Mouse (Mus musculus) C2C12 (cell line): ENCODE data around the gene Ndufb4. TPM values are rescaled to one million over a fixed set of nuclear protein-coding genes. Genes with fewer than 3 reads are reported as not detected.
A peak's percentile ranks its signal among the peaks of the same experiment; 100 is the strongest.

Experiments
- H3K27me3 ChIP-seq: one replicate; pipeline ENCODE4 v1.6.1; 2011; ENCODE audit not compliant: control insufficient read depth, insufficient read depth, insufficient read length
- H3K36me3 ChIP-seq: one replicate; pipeline ENCODE4 v1.6.1; 2011; ENCODE audit not compliant: control insufficient read depth, insufficient read depth
- H3K4me3 ChIP-seq: one replicate; pipeline ENCODE4 v1.5.1; 2011; ENCODE audit warnings: mild to moderate bottlenecking, control low read depth; ENCODE audit not compliant: poor library complexity, insufficient read depth, severe bottlenecking
- H3K79me2 ChIP-seq: one replicate; pipeline ENCODE4 v1.6.1; 2011; ENCODE audit not compliant: control insufficient read depth, insufficient read depth
- H3K79me3 ChIP-seq: one replicate; pipeline ENCODE4 v1.6.1; 2011; ENCODE audit warnings: low read depth, control low read depth
- H3ac ChIP-seq: one replicate; pipeline ENCODE3; 2011; ENCODE audit warnings: low read depth; ENCODE audit not compliant: control insufficient read depth, insufficient read length
- CEBPB ChIP-seq: IDR thresholded peaks from one replicate; pipeline ENCODE4 v1.6.1; 2011; ENCODE audit warnings: low read depth, mild to moderate bottlenecking, control low read depth, moderate library complexity
- CTCF ChIP-seq: IDR thresholded peaks from one replicate; pipeline ENCODE4 v1.5.1; 2011; ENCODE audit not compliant: control insufficient read depth, insufficient read depth, insufficient read length
- FOSL1 ChIP-seq: IDR thresholded peaks from one replicate; pipeline ENCODE4 v1.8.0; 2011; ENCODE audit warnings: mild to moderate bottlenecking, low read length; ENCODE audit not compliant: poor library complexity, insufficient read depth, severe bottlenecking
- MAX ChIP-seq: IDR thresholded peaks from one replicate; pipeline ENCODE4 v1.6.1; 2011; ENCODE audit warnings: mild to moderate bottlenecking, control low read depth
- MYOD1 ChIP-seq: IDR thresholded peaks from one replicate; pipeline ENCODE4 v1.6.1; 2011; ENCODE audit warnings: low read depth; ENCODE audit not compliant: control insufficient read depth, insufficient read length
- MYOG ChIP-seq: IDR thresholded peaks from one replicate; pipeline ENCODE4 v1.6.1; 2011; ENCODE audit not compliant: control insufficient read depth, insufficient read length; ENCODE audit errors: extremely low read depth
- USF1 ChIP-seq: IDR thresholded peaks from one replicate; pipeline ENCODE4 v1.6.1; 2011; ENCODE audit warnings: low read depth, mild to moderate bottlenecking, control low read depth, moderate library complexity
- polyA plus RNA-seq: library from polyadenylated mRNA; unstranded; fragments of >200 nt; fragmentation: generic; extraction: Trizol; gene quantifications from one replicate; pipeline ENCODE4 v1.2.1, GENCODE M21; 2012; ENCODE audit warnings: missing spikeins

Gene Ndufb4
- polyA plus RNA-seq, 1 experiment: 68.5 TPM

DNA sequence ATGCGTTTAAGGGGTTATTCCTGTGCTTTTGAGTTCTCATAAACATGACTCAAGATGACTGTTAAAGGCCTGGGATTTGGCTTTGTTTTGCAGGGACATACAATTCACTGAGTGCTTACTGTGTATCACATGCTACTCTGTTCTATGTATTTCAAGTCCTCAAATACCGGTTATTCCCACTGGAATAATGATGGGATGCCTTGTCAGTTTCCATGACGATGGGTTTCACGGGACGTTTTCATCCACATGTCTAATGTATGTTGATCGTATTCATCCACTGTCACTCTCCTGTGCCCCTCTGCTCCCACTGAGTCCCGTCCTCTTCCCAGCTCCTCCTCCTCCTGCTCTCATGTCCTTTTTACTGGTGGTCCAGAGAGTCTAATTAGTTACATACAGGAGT, 2.5 kb upstream of the Ndufb4 start:
- no peaks in the 10 kb centered on the region for H3K27me3 ChIP-seq
- no peak overlapping the region for H3ac ChIP-seq
- no peak for TF ChIP-seq MYOG
- TF ChIP-seq MAX: no peak
- TF ChIP-seq CEBPB: no peak
- no peak for TF ChIP-seq MYOD1
- no peak for TF ChIP-seq FOSL1
- no peak for TF ChIP-seq USF1
- TF ChIP-seq CTCF: no peak
- H3K79me3 ChIP-seq: peaks cover 16% of the 10 kb centered on the region
- no peaks in the 10 kb centered on the region for H3K36me3 ChIP-seq
- no peak overlapping the region for H3K4me3 ChIP-seq
- H3K79me2 ChIP-seq: peaks cover 22% of the 10 kb centered on the region

DNA sequence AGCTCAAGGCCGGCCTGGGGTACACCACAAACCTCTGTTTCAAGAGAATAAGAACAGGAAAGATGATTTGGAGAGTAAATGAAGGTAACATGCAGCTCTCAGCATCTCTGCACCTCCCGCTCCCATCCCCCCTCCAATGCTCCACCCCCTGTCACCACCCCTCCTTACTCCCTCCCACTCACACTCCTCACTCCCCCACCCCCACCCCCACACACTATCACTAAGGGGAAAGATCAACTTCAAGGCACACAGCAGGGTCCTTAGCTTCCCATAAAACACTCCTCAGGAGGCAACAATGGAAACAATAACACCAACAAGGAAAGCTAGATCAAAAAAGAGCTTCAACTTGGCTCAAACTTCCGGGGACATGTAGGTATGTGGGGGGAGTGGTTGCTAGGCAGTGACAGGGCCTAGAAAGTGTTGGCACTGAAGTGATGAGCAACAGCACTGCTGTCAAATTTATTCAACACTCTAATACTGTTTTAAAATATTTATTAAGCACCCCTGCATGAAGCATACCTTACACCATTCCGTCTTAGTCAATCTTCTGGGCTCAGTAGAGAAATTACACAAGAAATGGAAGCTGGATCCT, 1.6 kb upstream of the Ndufb4 start:
- H3ac ChIP-seq: no peak overlapping the region
- peaks cover 22% of the 10 kb centered on the region for H3K79me3 ChIP-seq
- no peaks in the 10 kb centered on the region for H3K27me3 ChIP-seq
- peaks cover 31% of the 10 kb centered on the region for H3K79me2 ChIP-seq
- no peaks in the 10 kb centered on the region for H3K36me3 ChIP-seq
- H3K4me3 ChIP-seq: no peak overlapping the region
- TF ChIP-seq USF1: no peak
- TF ChIP-seq MYOG: no peak
- TF ChIP-seq MAX: no peak
- no peak for TF ChIP-seq CEBPB
- TF ChIP-seq FOSL1: no peak
- TF ChIP-seq CTCF: no peak

GRCm38 (mm10) chr16:37654831-37655455, 690 bp upstream of the Ndufb4 start:
- no peak overlapping the region for H3ac ChIP-seq
- TF ChIP-seq USF1 (no peak), FOSL1 (no peak), MYOG (no peak), MAX (no peak), CEBPB (no peak), CTCF (no peak), MYOD1 (no peak)
- peaks cover 28% of the 10 kb centered on the region for H3K79me3 ChIP-seq
- no peak overlapping the region for H3K4me3 ChIP-seq
- peaks cover 40% of the 10 kb centered on the region for H3K79me2 ChIP-seq
- H3K36me3 ChIP-seq: no peaks in the 10 kb centered on the region
- no peaks in the 10 kb centered on the region for H3K27me3 ChIP-seq

DNA sequence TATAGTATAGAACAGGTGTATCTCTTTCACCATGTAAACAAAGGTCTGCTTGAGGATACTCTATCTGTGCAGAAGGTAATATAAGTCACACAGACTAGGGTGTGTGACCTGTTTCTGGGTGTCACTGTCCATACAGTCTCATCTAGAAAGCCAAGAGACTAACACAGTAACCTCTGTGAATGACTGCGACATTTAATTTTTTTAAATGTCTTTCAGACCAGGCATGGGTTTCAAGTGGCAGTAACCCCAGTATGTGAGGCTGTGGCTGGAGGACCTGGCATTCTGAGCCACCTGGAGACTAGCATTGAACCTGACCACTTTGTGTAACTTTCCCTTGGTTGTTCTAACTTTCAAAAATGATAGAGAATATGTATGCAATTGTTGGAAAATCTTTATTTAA, 1.2 kb downstream of the Ndufb4 start:
- TF ChIP-seq CEBPB (no peak), MAX (no peak), USF1 (no peak)
- Histone ChIP-seq H3K4me3 (peak overlapping the region; percentile 69), H3K27me3 (no peaks in the 10 kb centered on the region), H3ac (no peak overlapping the region), H3K79me2 (peaks cover 49% of the 10 kb centered on the region), H3K79me3 (peaks cover 28% of the 10 kb centered on the region), H3K36me3 (peaks cover 6% of the 10 kb centered on the region)

DNA sequence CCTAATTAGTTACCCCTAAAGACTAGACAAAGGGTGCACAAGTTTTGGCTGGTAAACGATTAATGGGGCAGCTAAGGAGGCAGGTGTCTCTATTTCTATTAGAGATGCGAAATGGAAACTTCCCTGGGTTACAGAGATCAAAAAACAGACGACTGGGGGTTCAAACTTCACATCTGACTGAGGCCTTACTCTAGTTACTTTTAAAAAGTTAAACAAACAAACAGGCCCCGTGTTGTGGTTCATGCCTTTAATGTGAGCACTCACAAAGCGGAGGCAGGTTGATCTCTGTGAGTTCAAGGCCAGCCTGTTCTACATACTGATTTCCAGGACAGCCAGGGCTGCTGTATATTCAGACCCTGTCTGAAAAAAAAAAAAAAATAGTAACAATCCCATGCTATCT, 1.6 kb downstream of the Ndufb4 start:
- H3K79me2 ChIP-seq: peaks cover 49% of the 10 kb centered on the region
- no peak overlapping the region for H3K4me3 ChIP-seq
- no peak for TF ChIP-seq CEBPB
- no peak for TF ChIP-seq FOSL1
- no peak for TF ChIP-seq CTCF
- no peak for TF ChIP-seq USF1
- TF ChIP-seq MAX: no peak
- TF ChIP-seq MYOG: no peak
- no peak for TF ChIP-seq MYOD1
- peaks cover 10% of the 10 kb centered on the region for H3K36me3 ChIP-seq
- no peaks in the 10 kb centered on the region for H3K27me3 ChIP-seq
- H3ac ChIP-seq: no peak overlapping the region
- H3K79me3 ChIP-seq: peaks cover 28% of the 10 kb centered on the region

DNA sequence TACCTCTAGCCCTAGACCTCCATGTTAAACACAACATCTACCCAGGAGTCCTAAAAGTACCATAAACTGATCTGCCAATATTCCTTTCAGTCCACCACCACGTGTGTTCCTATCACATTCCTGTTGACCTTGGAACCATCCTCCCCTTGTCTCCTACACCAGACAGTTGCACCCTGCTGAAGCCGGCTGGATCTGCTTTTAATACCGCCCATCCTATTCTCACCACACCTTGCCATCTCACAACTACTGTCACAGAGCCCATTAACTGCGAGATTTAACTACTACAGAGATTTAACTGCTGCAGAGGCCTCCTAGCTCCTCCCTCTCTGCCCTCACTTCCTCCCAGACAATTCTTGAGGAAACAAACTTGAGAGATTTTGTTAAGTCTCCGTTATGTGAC, 2.8 kb downstream of the Ndufb4 start:
- no peak overlapping the region for H3ac ChIP-seq
- peaks cover 49% of the 10 kb centered on the region for H3K79me2 ChIP-seq
- TF ChIP-seq MAX: no peak
- no peak for TF ChIP-seq USF1
- TF ChIP-seq FOSL1: no peak
- TF ChIP-seq MYOD1: no peak
- no peak for TF ChIP-seq CEBPB
- no peak for TF ChIP-seq MYOG
- H3K4me3 ChIP-seq: no peak overlapping the region
- peaks cover 28% of the 10 kb centered on the region for H3K79me3 ChIP-seq
- H3K36me3 ChIP-seq: peaks cover 22% of the 10 kb centered on the region
- H3K27me3 ChIP-seq: no peaks in the 10 kb centered on the region
